Mouse (Mus musculus) left cerebral cortex, postnatal 10 days (tissue): Measurements from ENCODE around the gene Olfr381. TPM values are rescaled to one million over a fixed set of nuclear protein-coding genes. Genes with fewer than 3 reads are reported as not detected.
"Not testable (repeated sequence)": the region's sequence is repeated elsewhere in the genome, so short reads cannot be mapped to it uniquely, and the experiment has no call there.

Experiments
- DNase-seq, 2 experiments: peaks; one replicate each; pipeline ENCODE4 v3.0.0; 2021 to 2022; ENCODE audit warnings: low spot score in 2 of 2, mixed read lengths in 1 of 2; ENCODE audit errors: extremely low spot score in 1 of 2
- intact Hi-C: fragments of 180-260 bp; cut with DNase I; formaldehyde crosslinking; loops from one replicate; pipeline ENCODE4 v1.15.1; 2025
- total RNA-seq, 2 experiments: library from RNA; stranded (reverse); gene quantifications; 2 replicates each; pipeline ENCODE4 v1.2.3; 2021

Gene Olfr381
- not detected for total RNA-seq

- intact Hi-C loops: no loop called here
- DNase-seq: no peak
Observed at GRCm38 (mm10) chr11:73491503-73491902, at the start of gene Olfr381. Gene Olfr381, minus strand, starts transcription at chr11:73491603.

- DNase-seq, intact Hi-C loops: not testable (repeated sequence)
Observed at GRCm38 (mm10) chr11:73528971-73529370, 37.6 kb upstream of the Olfr381 start.

GRCm38 (mm10) chr11:73517097-73517496 lies 25.7 kb upstream of the Olfr381 start, which contains the start of gene Olfr382:
Gene Olfr382, minus strand, starts transcription at chr11:73517197.
- DNase-seq: no peak
- intact Hi-C loops: no loop called here

GRCm38 (mm10) chr11:73457408-73457807 lies 34.0 kb downstream of the Olfr381 start, which contains the start of gene Olfr380:
Gene Olfr380, minus strand, starts transcription at chr11:73457508.
- intact Hi-C loops: no loop called here
- DNase-seq: no peak

Other genes starting within 250 kb of the Olfr381 start
- gene Trpv3, start 224.2 kb downstream of the Olfr381 start, total RNA-seq: under 1 TPM; 0.73 to 0.79 TPM
- gene Aspa, start 162.0 kb downstream of the Olfr381 start, total RNA-seq: 1 to 10 TPM; 3.3 to 4.2 TPM
- gene Gm49340, start 161.9 kb downstream of the Olfr381 start, total RNA-seq: not detected
- gene Spata22, start 161.9 kb downstream of the Olfr381 start, total RNA-seq: under 1 TPM in 1 of 2 experiments, not detected in 1; 0.28 TPM
- gene Olfr20, start 140.8 kb downstream of the Olfr381 start, total RNA-seq: not detected
- not detected for gene Olfr376, start 120.4 kb downstream of the Olfr381 start, total RNA-seq
- gene Olfr1, start 92.0 kb downstream of the Olfr381 start, total RNA-seq: not detected
- not detected for gene Olfr378, start 63.1 kb downstream of the Olfr381 start, total RNA-seq
- gene Olfr380, start 34.1 kb downstream of the Olfr381 start, total RNA-seq: not detected
- not detected for gene Olfr382, start 25.6 kb upstream of the Olfr381 start, total RNA-seq
- gene Olfr385, start 101.4 kb upstream of the Olfr381 start, total RNA-seq: not detected
- not detected for gene Olfr384, start 107.0 kb upstream of the Olfr381 start, total RNA-seq
- not detected for gene Zfp735, start 197.2 kb upstream of the Olfr381 start, total RNA-seq